Mouse (Mus musculus): ENCODE results near the gene Abcb9.
"Not testable (repeated sequence)": the region's sequence is repeated elsewhere in the genome, so short reads cannot be mapped to it uniquely, and the experiment has no call there.

The Abcb9 gene

GRCm38 (mm10) chr5:124069657-124070056 lies 25.9 kb downstream of the Abcb9 start:
- ATAC-seq (ENCODE audit: insufficient number of reproducible peaks, low FRiP score, low TSS enrichment): no peak

GRCm38 (mm10) chr5:124062037-124062824 lies 33.4 kb downstream of the Abcb9 start:
- ATAC-seq (ENCODE audit: insufficient number of reproducible peaks, low FRiP score, low TSS enrichment): no peak

- no peak for ATAC-seq (ENCODE audit: insufficient number of reproducible peaks, low FRiP score, low TSS enrichment)
Measured at GRCm38 (mm10) chr5:124059677-124060076, 35.9 kb downstream of the Abcb9 start.

- no peak for ATAC-seq (ENCODE audit: insufficient number of reproducible peaks, low FRiP score, low TSS enrichment)
Measured at GRCm38 (mm10) chr5:124058749-124059148, 36.8 kb downstream of the Abcb9 start.

GRCm38 (mm10) chr5:124056956-124057355 lies 38.6 kb downstream of the Abcb9 start:
- no peak for ATAC-seq (ENCODE audit: insufficient number of reproducible peaks, low FRiP score, low TSS enrichment)

GRCm38 (mm10) chr5:124056219-124056618 lies 39.4 kb downstream of the Abcb9 start:
- ATAC-seq (ENCODE audit: insufficient number of reproducible peaks, low FRiP score, low TSS enrichment): no peak

- not testable (repeated sequence) for ATAC-seq (ENCODE audit: insufficient number of reproducible peaks, low FRiP score, low TSS enrichment)
Measured at GRCm38 (mm10) chr5:124052641-124053040, 43.0 kb downstream of the Abcb9 start.

- no peak for ATAC-seq (ENCODE audit: insufficient number of reproducible peaks, low FRiP score, low TSS enrichment)
Measured at GRCm38 (mm10) chr5:124051899-124052491, 43.6 kb downstream of the Abcb9 start.

GRCm38 (mm10) chr5:124050095-124051050 lies 45.2 kb downstream of the Abcb9 start:
- ATAC-seq (ENCODE audit: insufficient number of reproducible peaks, low FRiP score, low TSS enrichment): no peak

- ATAC-seq (ENCODE audit: insufficient number of reproducible peaks, low FRiP score, low TSS enrichment): no peak
Measured at GRCm38 (mm10) chr5:124049249-124050045, 46.2 kb downstream of the Abcb9 start.

GRCm38 (mm10) chr5:124046741-124047401 lies 48.7 kb downstream of the Abcb9 start:
- no peak for ATAC-seq (ENCODE audit: insufficient number of reproducible peaks, low FRiP score, low TSS enrichment)

GRCm38 (mm10) chr5:124045453-124046010 lies 50.1 kb downstream of the Abcb9 start:
- no peak for ATAC-seq (ENCODE audit: insufficient number of reproducible peaks, low FRiP score, low TSS enrichment)

GRCm38 (mm10) chr5:124043999-124044398 lies 51.6 kb downstream of the Abcb9 start:
- no peak for ATAC-seq (ENCODE audit: insufficient number of reproducible peaks, low FRiP score, low TSS enrichment)

GRCm38 (mm10) chr5:124043212-124043978 lies 52.2 kb downstream of the Abcb9 start:
- ATAC-seq (ENCODE audit: insufficient number of reproducible peaks, low FRiP score, low TSS enrichment): no peak

- no peak for ATAC-seq (ENCODE audit: insufficient number of reproducible peaks, low FRiP score, low TSS enrichment)
Measured at GRCm38 (mm10) chr5:124041097-124041496, 54.5 kb downstream of the Abcb9 start.

GRCm38 (mm10) chr5:124039602-124040001 lies 56.0 kb downstream of the Abcb9 start:
- no peak for ATAC-seq (ENCODE audit: insufficient number of reproducible peaks, low FRiP score, low TSS enrichment)

- ATAC-seq (ENCODE audit: insufficient number of reproducible peaks, low FRiP score, low TSS enrichment): no peak
Measured at GRCm38 (mm10) chr5:124036836-124037235, 58.8 kb downstream of the Abcb9 start.

- no peak for ATAC-seq (ENCODE audit: insufficient number of reproducible peaks, low FRiP score, low TSS enrichment)
Measured at GRCm38 (mm10) chr5:124036341-124036740, 59.3 kb downstream of the Abcb9 start.
